ENCODE assay signal across 8 mouse cellular contexts in genomic region chr15:78718290-78719250, GRCm38 (mm10). TPM values are rescaled to one million over a fixed set of nuclear protein-coding genes. Genes with fewer than 3 reads are reported as not detected.
DNase-seq lines count a peak whose midpoint lies in the region; ATAC-seq and TF ChIP-seq lines count a peak whose summit lies in the region.

TSS of gene Elfn2 (minus strand) at chr15:78718771.

- no peak for DNase-seq in kidney, adult 11 months
- DNase-seq in WW6 (ENCODE audit: low read depth, low spot score) = peak; percentile 9
- DNase-seq in forebrain, embryonic 11.5 days (ENCODE audit: low spot score) = peak; percentile 70
- DNase-seq in layer of hippocampus, adult 2 months (ENCODE audit: low spot score in 2 of 2) = peak in 1 of 2 experiments; percentile 72
- DNase-seq in urinary bladder, postnatal 36 days (ENCODE audit: low spot score in 2 of 2) = no peak
- DNase-seq in gastrocnemius, postnatal 14 days = no peak

- TF ChIP-seq CTCF in layer of hippocampus, adult 2 months (conservative IDR thresholded peaks at IDR 0.05) = no peak

- H3K4me1 ChIP-seq in kidney, embryonic 16.5 days (ENCODE audit: insufficient read depth, low read length) = peaks cover 16% of the 10 kb centered on the region
- H3K4me1 ChIP-seq in forebrain, embryonic 11.5 days (replicated peaks; ENCODE audit: control insufficient read depth, insufficient read depth, low read length) = peaks cover 12% of the 10 kb centered on the region; the same call in 1 of the 2 replicates
- peaks cover 49% of the 10 kb centered on the region for H3K4me1 ChIP-seq in midbrain, embryonic 13.5 days (replicated peaks)

- H3K4me3 ChIP-seq in kidney, embryonic 16.5 days (ENCODE audit: low read length) = peak within 1 kb of the TSS; percentile 47
- H3K4me3 ChIP-seq in forebrain, embryonic 11.5 days (ENCODE audit: low read depth, low read length) = peak within 1 kb of the TSS; percentile 44
- peak within 1 kb of the TSS; percentile 74 for H3K4me3 ChIP-seq in layer of hippocampus, adult 2 months
- peak within 1 kb of the TSS; percentile 50 for H3K4me3 ChIP-seq in midbrain, embryonic 13.5 days (replicated peaks)

- H3K27me3 ChIP-seq in kidney, embryonic 16.5 days (ENCODE audit: insufficient read depth, low read length) = peaks cover 79% of the 10 kb centered on the region
- H3K27me3 ChIP-seq in forebrain, embryonic 11.5 days (ENCODE audit: control insufficient read depth, insufficient read depth, low read length) = peaks cover 40% of the 10 kb centered on the region
- peaks cover 76% of the 10 kb centered on the region for H3K27me3 ChIP-seq in midbrain, embryonic 13.5 days

- H3K27ac ChIP-seq in kidney, embryonic 16.5 days (ENCODE audit: low read length) = no peak within 1 kb of the TSS
- H3K27ac ChIP-seq in forebrain, embryonic 11.5 days (ENCODE audit: low read depth, low read length) = no peak within 1 kb of the TSS
- H3K27ac ChIP-seq in layer of hippocampus, adult 2 months = peak within 1 kb of the TSS; percentile 98
- peak within 1 kb of the TSS; percentile 41; the same call in 1 of the 2 replicates for H3K27ac ChIP-seq in midbrain, embryonic 13.5 days

- no peaks in the 10 kb centered on the region for H3K36me3 ChIP-seq in kidney, embryonic 16.5 days (ENCODE audit: insufficient read depth, low read length)
- no peaks in the 10 kb centered on the region for H3K36me3 ChIP-seq in forebrain, embryonic 11.5 days (ENCODE audit: control insufficient read depth, insufficient read depth, low read length)
- no peaks in the 10 kb centered on the region for H3K36me3 ChIP-seq in midbrain, embryonic 13.5 days

- intact Hi-C loops in gastrocnemius, postnatal 14 days (cut with DNase I; ENCODE audit: low total_unique reads) = no loop called here

- peak within 1 kb of the TSS; percentile 35; the same call in 1 of the 2 replicates for H3K9ac ChIP-seq in kidney, embryonic 16.5 days (replicated peaks; ENCODE audit: low read length)
- H3K9ac ChIP-seq in forebrain, embryonic 11.5 days (ENCODE audit: low read length) = peak within 1 kb of the TSS; percentile 49
- peak within 1 kb of the TSS; percentile 73 for H3K9ac ChIP-seq in midbrain, embryonic 13.5 days (replicated peaks)

- no peak; the same call in 1 of the 2 replicates for ATAC-seq in kidney, embryonic 16.5 days (ENCODE audit: low FRiP score, low TSS enrichment)
- ATAC-seq in forebrain, embryonic 11.5 days (replicated peaks; ENCODE audit: low FRiP score) = peak; percentile 55; the same call in 1 of the 2 replicates
- peak; percentile 59 for ATAC-seq in midbrain, embryonic 13.5 days

- peak within 1 kb of the TSS; percentile 66 for H3K4me2 ChIP-seq in kidney, embryonic 16.5 days (replicated peaks; ENCODE audit: low read depth, low read length)
- H3K4me2 ChIP-seq in forebrain, embryonic 11.5 days (ENCODE audit: low read depth, low read length, severe bottlenecking) = peak within 1 kb of the TSS; percentile 97
- peak within 1 kb of the TSS; percentile 77 for H3K4me2 ChIP-seq in midbrain, embryonic 13.5 days (replicated peaks)

- no peaks in the 10 kb centered on the region for H3K9me3 ChIP-seq in kidney, embryonic 16.5 days (ENCODE audit: low read length)
- H3K9me3 ChIP-seq in forebrain, embryonic 11.5 days (ENCODE audit: control insufficient read depth, low read length) = no peaks in the 10 kb centered on the region
- no peaks in the 10 kb centered on the region for H3K9me3 ChIP-seq in midbrain, embryonic 13.5 days

- 1% methylated on average over 80 of the region's 89 CpGs for WGBS in kidney, embryonic 16.5 days
- WGBS in forebrain, embryonic 11.5 days = 2% methylated on average over 87 of the region's 89 CpGs
- 1% methylated on average over 85 of the region's 89 CpGs for WGBS in midbrain, embryonic 13.5 days

RNA-seq across cellular contexts. Expression of gene Elfn2, which starts in this region (rescaled TPM):
- 0.03 and 0.07 TPM in 2 replicates for polyA plus RNA-seq in kidney, embryonic 16.5 days (2015; fragmentation: Nextera tagmentation; extraction: Ambion mirVana)
- 0.08 and 0.20 TPM in 2 replicates for polyA plus RNA-seq in forebrain, embryonic 11.5 days (2014; fragmentation: Nextera tagmentation; extraction: Ambion mirVana)
- total RNA-seq in layer of hippocampus, adult 2 months (2021) = 100 to 1,000 TPM; 202 to 204 TPM
- 3.0 and 3.3 TPM in 2 replicates for polyA plus RNA-seq in midbrain, embryonic 13.5 days (2015; fragmentation: Nextera tagmentation; extraction: Ambion mirVana)
- total RNA-seq in gastrocnemius, postnatal 14 days (2021) = under 1 TPM; 0.07 to 0.62 TPM

Comparison
In these comparisons a context has a peak if more than half of its experiments do, and no peak if none do; other contexts are left out.
1. RNA of gene Elfn2 (total RNA-seq): 202 to 204 TPM in layer of hippocampus, adult 2 months; 0.07 to 0.62 TPM in gastrocnemius, postnatal 14 days; every median in the first group is over 100 times any median in the second.
2. Peak in DNase-seq, ATAC-seq, H3K4me3 ChIP-seq, H3K9ac ChIP-seq and H3K4me2 ChIP-seq in forebrain, embryonic 11.5 days; RNA of the gene not detected or under 1 TPM.
3. H3K27ac ChIP-seq: peak in layer of hippocampus, adult 2 months (single experiment) and midbrain, embryonic 13.5 days (single experiment); none in kidney, embryonic 16.5 days (single experiment) and forebrain, embryonic 11.5 days (single experiment).
4. Peak in every context shown above with its lines, with median percentiles within 50 percentile points of each other: H3K4me2 ChIP-seq, H3K4me3 ChIP-seq and H3K9ac ChIP-seq.